Mouse (Mus musculus) fibroblast of lung, adult 2 months (primary cell): ENCODE measurements around the gene Zscan4d.
"Not testable (repeated sequence)": the region's sequence is repeated elsewhere in the genome, so short reads cannot be mapped to it uniquely, and the experiment has no call there.

Experiments used
- DNase-seq: peaks from one replicate; pipeline ENCODE4 v3.0.0-alpha.2; 2011; ENCODE audit warnings: low read depth

Zscan4d gene

GRCm38 (mm10) chr7:11166059-11166458 lies at the start of gene Zscan4d:
TSS of gene Zscan4d (minus strand) at chr7:11166159.
- DNase-seq, result not testable (repeated sequence)

GRCm38 (mm10) chr7:11158036-11158435 lies 7.9 kb downstream of the Zscan4d start:
- not testable (repeated sequence) for DNase-seq
